Mouse (Mus musculus) hindbrain, embryonic 10.5 days (tissue): ENCODE measurements around the gene Rnf20. TPM values are rescaled to one million over a fixed set of nuclear protein-coding genes. Genes with fewer than 3 reads are reported as not detected.
"Not testable (repeated sequence)": the region's sequence is repeated elsewhere in the genome, so short reads cannot be mapped to it uniquely, and the experiment has no call there.

Source experiments
- DNase-seq: peaks from one replicate; pipeline ENCODE4 v3.0.0-alpha.2; 2017; ENCODE audit warnings: low spot score
- H3K27ac ChIP-seq: fragments of 300-500 bp; sonication (generic); 2 replicates; pipeline ENCODE4 v1.5.1; 2016; ENCODE audit warnings: mild to moderate bottlenecking, moderate library complexity
- H3K27me3 ChIP-seq: fragments of 300-500 bp; sonication (generic); 2 replicates; pipeline ENCODE4 v1.6.1; 2016; ENCODE audit warnings: mild to moderate bottlenecking; ENCODE audit not compliant: poor library complexity, insufficient read depth, severe bottlenecking
- H3K36me3 ChIP-seq: fragments of 300-500 bp; sonication (generic); 2 replicates; pipeline ENCODE4 v1.6.1; 2016; ENCODE audit warnings: mild to moderate bottlenecking, moderate library complexity
- H3K4me1 ChIP-seq: fragments of 300-500 bp; sonication (generic); replicated peaks from 2 replicates; pipeline ENCODE4 v1.6.1; 2016; ENCODE audit warnings: mild to moderate bottlenecking
- H3K4me3 ChIP-seq: fragments of 300-500 bp; sonication (generic); 2 replicates; pipeline ENCODE4 v1.5.1; 2016; ENCODE audit warnings: mild to moderate bottlenecking, moderate library complexity
- H3K9me3 ChIP-seq: fragments of 300-500 bp; sonication (generic); 2 replicates; pipeline ENCODE4 v1.6.1; 2016; ENCODE audit warnings: mild to moderate bottlenecking, moderate library complexity
- WGBS: fragments of 180-500 bp; shearing (Covaris S2); methylation state at CpG from one replicate; pipeline ENCODE4 v1.1.7; 2016; 5-methylcytosine and 5-hydroxymethylcytosine counted together
- polyA plus RNA-seq: library from polyadenylated mRNA; unstranded; fragments of >200 nt; fragmentation: Nextera tagmentation; extraction: Ambion mirVana; gene quantifications from 2 replicates; pipeline ENCODE4 v1.2.1, GENCODE M21; 2016

Rnf20 gene
- polyA plus RNA-seq, 1 experiment from 2014 or later, result 41.1 TPM

DNA sequence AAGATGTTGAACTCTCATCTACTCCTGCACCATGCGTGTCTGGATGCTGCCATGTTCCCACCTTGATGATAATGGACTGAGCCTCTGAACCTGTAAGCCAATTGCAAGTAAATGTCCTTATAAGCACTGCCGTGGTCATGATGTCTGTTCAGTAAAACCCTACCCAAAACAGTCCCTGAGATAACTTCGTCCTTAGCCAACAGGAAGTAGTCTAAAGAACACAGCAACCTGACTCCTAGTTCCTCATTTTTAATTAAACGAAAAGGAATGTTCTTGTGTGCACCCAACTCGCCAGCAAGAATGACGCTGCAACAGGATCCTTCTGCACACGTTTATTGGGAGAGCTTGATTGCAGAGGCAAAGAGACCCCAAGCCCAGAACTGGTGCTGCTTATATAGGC is 11.9 kb upstream of the Rnf20 start:
- not testable (repeated sequence) for H3K27me3 ChIP-seq, H3K36me3 ChIP-seq, H3K4me3 ChIP-seq, H3K9me3 ChIP-seq, H3K27ac ChIP-seq, H3K4me1 ChIP-seq, DNase-seq
- WGBS, result 93% methylated on average over 7 of the region's 7 CpGs

DNA sequence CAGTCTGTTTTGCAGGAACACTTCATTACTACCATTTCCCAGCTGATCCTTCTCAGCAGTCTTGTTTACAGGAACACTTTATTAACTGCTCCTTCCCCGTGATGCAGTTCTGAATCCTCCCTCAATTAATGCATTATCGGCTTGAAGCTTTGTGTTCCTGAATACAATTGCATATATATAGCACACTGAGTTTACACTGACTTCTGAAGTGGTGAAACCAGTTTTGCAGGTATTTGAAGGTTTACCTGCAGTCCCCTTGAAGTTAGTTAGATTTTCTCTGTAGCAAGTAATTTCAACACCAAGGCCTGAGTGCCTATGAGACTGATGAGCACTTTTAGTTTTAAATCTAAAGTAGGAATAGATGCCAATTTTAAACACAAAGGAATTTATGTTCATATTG is 9.5 kb upstream of the Rnf20 start:
- no peak overlapping the region for H3K4me3 ChIP-seq
- no peak overlapping the region for H3K27ac ChIP-seq
- H3K9me3 ChIP-seq, result no peaks in the 10 kb centered on the region
- 78% methylated on average over 2 of the region's 2 CpGs for WGBS
- no peaks in the 10 kb centered on the region for H3K36me3 ChIP-seq
- H3K27me3 ChIP-seq, result no peaks in the 10 kb centered on the region
- no peak for DNase-seq
- H3K4me1 ChIP-seq, result no peaks in the 10 kb centered on the region; the same call in 1 of the 2 replicates

DNA sequence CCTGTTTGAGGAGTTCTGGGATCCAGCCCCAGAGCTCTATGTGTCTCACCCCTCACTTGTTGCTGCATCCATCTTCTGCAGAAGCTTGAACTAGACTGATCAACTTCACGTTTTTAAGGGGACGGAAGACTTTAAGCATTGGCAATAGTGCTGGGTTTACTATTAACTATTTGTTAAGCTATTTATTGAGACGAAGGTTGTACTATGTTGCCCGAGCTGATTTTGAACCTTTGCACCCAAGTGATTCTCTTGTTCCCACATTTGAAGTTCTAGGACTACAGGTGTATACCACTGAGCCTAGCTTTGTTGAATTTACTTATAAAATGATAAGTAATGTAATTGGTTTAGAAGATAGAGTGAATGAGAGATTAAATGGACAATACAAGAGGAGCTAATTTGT is 7.9 kb upstream of the Rnf20 start:
- Histone ChIP-seq H3K36me3 (no peaks in the 10 kb centered on the region), H3K9me3 (no peaks in the 10 kb centered on the region), H3K4me1 (no peaks in the 10 kb centered on the region; the same call in 1 of the 2 replicates), H3K27ac (no peak overlapping the region), H3K27me3 (no peaks in the 10 kb centered on the region), H3K4me3 (no peak overlapping the region)
- DNase-seq, result no peak
- WGBS, result 91% methylated on average over 4 of the region's 4 CpGs

DNA sequence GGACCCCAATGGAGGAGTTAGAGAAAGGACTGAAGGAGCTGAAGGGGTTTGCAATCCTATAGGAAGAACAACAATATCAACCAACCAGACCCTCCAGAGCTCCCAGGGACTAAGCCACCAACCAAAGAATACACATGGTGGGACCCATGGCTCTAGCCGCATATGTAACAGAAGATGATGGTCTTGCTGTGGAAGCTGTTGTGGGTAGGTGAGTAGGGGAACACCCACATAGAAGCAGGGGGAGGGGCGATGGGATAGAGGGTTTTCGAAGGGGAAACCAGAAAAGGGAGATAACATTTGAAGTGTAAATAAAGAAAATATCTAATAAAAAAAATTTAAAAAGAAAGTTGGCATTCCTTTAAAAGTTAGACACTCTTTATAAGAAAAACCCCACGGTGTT is 6.8 kb upstream of the Rnf20 start:
- H3K27ac ChIP-seq, DNase-seq, H3K9me3 ChIP-seq, H3K27me3 ChIP-seq, H3K4me1 ChIP-seq, H3K36me3 ChIP-seq, H3K4me3 ChIP-seq: not testable (repeated sequence)
- 89% methylated on average over 4 of the region's 4 CpGs for WGBS

DNA sequence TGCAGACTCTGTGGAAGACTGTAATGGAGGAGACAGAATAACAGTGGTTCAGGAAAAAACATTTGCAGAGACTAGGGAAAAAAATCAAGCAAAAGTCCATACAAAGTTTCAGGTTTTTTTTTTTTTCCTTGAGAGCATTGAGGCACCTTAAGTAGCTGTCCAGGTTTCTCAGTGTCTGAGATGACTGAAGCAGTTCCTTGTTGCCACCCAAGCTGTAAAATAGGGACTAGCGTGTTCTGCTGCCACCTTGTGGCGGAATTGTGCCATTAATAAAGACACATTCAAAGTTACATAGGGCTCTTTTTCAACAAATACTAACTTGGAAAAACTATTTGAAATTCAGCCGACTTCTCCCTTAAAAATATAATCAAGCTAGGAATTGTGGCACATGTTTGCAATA is 4.8 kb upstream of the Rnf20 start:
- 10% methylated on average over 3 of the region's 3 CpGs for WGBS
- peak; percentile 59 for DNase-seq
- no peak overlapping the region for H3K4me3 ChIP-seq
- no peak overlapping the region for H3K27ac ChIP-seq
- H3K36me3 ChIP-seq, result no peaks in the 10 kb centered on the region
- H3K9me3 ChIP-seq, result no peaks in the 10 kb centered on the region
- no peaks in the 10 kb centered on the region for H3K27me3 ChIP-seq
- no peaks in the 10 kb centered on the region; the same call in 1 of the 2 replicates for H3K4me1 ChIP-seq

DNA sequence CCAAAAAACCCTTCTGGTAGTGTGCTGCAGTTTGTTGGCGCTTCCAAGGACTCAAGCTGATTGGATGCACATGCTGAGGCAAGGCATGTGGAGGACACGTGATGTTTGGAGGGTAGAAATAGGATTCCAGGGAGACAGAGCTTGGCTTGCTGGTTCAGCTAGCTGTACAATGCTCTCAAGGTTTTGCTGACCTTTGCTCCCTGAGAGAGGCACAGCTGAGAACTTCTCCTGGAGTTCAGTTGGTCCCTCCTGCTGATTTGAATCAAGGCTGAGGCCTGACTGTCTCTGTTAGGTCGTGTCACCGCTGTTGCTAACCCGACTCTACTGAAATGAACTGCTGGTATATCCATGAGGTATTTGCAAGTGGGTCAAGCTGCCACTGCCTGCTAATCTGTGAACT is 2.9 kb upstream of the Rnf20 start:
- Histone ChIP-seq H3K4me1 (peaks cover 13% of the 10 kb centered on the region), H3K4me3 (no peak overlapping the region), H3K27me3 (no peaks in the 10 kb centered on the region), H3K27ac (no peak overlapping the region), H3K36me3 (peaks cover 5% of the 10 kb centered on the region), H3K9me3 (no peaks in the 10 kb centered on the region)
- DNase-seq, result no peak
- 72% methylated on average over 5 of the region's 5 CpGs for WGBS

DNA sequence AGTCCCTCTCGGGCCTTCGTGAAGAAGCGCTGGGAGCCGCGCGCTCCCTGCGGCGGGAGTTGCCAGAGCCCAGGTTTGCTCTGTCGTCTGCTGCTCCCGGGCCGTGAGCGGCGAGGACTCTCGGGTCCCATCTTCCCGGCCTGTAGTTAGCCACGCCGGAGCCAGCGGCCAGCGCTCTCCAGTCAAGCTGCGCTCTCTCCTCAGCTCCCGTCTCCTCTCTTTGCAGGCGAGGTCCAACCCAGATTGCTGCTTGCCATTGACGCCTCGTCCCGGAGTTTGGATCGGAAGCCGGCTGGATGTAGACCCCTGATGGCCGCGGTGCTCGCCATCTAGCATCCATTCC is 304 bp downstream of the Rnf20 start:
- under 1% methylated on average over 30 of the region's 30 CpGs for WGBS
- Histone ChIP-seq H3K9me3 (no peaks in the 10 kb centered on the region), H3K36me3 (peaks cover 36% of the 10 kb centered on the region), H3K4me3 (peak overlapping the region; percentile 76), H3K27me3 (no peaks in the 10 kb centered on the region), H3K4me1 (peaks cover 13% of the 10 kb centered on the region), H3K27ac (peak overlapping the region; percentile 90)
- no peak for DNase-seq

DNA sequence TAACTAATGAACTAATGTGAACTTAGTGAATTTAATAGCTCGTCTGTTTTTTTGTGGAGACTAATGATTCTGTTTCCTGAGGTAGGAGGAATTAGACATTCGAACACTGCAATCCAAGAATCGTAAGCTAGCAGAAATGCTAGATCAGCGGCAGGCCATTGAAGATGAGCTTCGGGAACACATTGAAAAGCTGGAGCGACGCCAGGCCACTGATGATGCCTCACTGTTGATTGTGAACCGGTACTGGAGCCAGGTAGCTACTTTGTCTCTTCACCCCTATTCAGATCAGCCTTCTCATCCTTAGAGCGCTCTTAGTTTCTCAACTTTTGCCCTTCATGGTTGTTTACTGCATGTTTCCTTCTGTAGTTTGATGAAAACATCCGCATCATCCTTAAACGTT is 6.0 kb downstream of the Rnf20 start:
- Histone ChIP-seq H3K27me3 (no peaks in the 10 kb centered on the region), H3K27ac (no peak overlapping the region), H3K9me3 (no peaks in the 10 kb centered on the region), H3K4me1 (peaks cover 10% of the 10 kb centered on the region), H3K4me3 (no peak overlapping the region), H3K36me3 (peaks cover 92% of the 10 kb centered on the region)
- DNase-seq, result no peak
- 94% methylated on average over 11 of the region's 11 CpGs for WGBS

DNA sequence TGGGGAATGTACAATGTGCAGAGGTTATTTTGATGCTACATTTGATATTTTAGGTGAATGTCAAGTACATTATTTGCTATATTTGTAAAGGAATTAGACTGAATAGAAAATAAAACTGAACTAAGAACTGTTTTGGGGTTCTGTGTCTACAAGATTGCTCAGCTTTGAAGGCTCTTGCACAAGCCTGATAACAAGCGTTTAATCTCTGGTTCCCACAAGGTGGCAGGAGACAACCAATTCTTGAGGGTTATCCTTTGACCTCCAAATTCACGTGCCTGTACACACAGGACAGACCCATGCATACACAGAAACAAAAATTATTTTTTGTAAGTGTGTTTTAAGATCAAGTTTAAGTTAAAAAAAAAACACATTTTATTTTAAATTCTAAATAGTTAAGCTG is 8.1 kb downstream of the Rnf20 start:
- Histone ChIP-seq H3K9me3 (no peaks in the 10 kb centered on the region), H3K4me1 (no peaks in the 10 kb centered on the region), H3K36me3 (peaks cover 99% of the 10 kb centered on the region), H3K27ac (no peak overlapping the region), H3K27me3 (no peaks in the 10 kb centered on the region), H3K4me3 (no peak overlapping the region)
- no peak for DNase-seq
- WGBS, result 84% methylated on average over 2 of the region's 2 CpGs

DNA sequence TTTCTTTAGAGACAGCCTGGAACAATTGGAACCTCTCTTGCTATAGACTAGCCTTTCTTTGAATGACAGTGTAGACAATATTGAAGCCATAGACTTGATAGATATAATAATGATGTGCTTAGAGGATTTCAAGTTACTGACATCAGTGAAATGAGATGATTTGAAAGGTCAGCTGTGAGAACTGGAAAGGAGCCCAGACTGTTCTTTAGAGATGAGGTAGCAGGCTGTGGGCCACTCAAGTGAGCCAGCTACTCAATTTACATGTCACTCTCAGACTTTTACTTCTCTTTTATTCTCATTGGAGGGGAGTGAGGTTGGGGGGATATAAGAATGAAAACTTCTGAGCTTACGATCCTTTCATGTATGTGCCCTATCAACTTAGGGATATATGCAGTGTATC is 27.6 kb downstream of the Rnf20 start:
- DNase-seq, result no peak
- peaks cover 71% of the 10 kb centered on the region for H3K36me3 ChIP-seq

DNA sequence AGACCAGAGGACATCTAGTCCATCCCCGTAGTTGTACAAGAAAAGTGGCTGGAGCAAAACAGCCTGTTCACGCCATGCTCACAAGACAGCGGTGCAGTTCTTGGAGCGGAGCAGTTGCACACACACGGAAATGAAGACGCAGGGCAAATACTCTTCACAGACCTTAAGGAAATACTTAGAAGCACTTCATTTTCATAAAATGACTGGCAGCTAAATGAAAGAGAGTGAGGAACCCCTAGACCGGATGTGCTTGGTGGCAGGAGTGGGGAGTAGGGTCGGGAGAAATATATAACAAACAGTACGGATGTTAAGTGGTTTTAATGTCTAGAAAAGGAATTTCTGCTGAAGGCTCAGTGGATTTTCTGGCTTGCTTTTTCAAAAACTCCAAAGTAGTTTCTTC is 29.9 kb downstream of the Rnf20 start:
- Histone ChIP-seq H3K27me3 (no peaks in the 10 kb centered on the region), H3K27ac (no peak overlapping the region), H3K4me3 (no peak overlapping the region), H3K36me3 (peaks cover 55% of the 10 kb centered on the region), H3K4me1 (no peaks in the 10 kb centered on the region), H3K9me3 (no peaks in the 10 kb centered on the region)
- WGBS, result 98% methylated on average over 9 of the region's 9 CpGs
- DNase-seq, result no peak

More for the DNA sequence above, 27.6 kb downstream of the Rnf20 start:
- Histone ChIP-seq H3K27ac (no peak overlapping the region), H3K4me3 (no peak overlapping the region), H3K9me3 (no peaks in the 10 kb centered on the region), H3K4me1 (no peaks in the 10 kb centered on the region), H3K27me3 (no peaks in the 10 kb centered on the region)
- 97% methylated on average over 1 of the region's 1 CpGs for WGBS

DNA sequence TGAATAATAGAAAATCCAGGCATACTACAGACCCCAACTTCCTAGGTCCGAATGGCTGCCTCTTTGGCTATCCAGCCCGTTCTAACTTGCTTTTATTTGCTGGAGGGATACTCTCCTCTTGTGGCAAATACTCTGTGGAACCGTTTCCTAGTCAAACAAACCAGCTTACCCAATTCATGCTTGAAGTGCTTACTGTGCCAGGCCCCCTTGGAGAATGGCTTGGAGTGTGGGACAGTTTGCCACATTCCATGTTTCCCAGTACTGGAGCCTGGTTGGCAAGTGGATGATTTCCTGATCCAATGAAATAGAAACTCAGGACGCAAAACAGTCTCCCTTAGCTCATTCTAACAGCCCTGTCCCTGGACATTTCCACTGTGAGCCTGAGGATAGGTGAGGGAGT is 30.4 kb downstream of the Rnf20 start:
- peaks cover 50% of the 10 kb centered on the region for H3K36me3 ChIP-seq
- no peak for DNase-seq
- no peaks in the 10 kb centered on the region for H3K9me3 ChIP-seq
- WGBS, result 91% methylated on average over 4 of the region's 4 CpGs
- H3K27ac ChIP-seq, result no peak overlapping the region
- no peaks in the 10 kb centered on the region for H3K27me3 ChIP-seq
- H3K4me3 ChIP-seq, result no peak overlapping the region
- no peaks in the 10 kb centered on the region for H3K4me1 ChIP-seq

DNA sequence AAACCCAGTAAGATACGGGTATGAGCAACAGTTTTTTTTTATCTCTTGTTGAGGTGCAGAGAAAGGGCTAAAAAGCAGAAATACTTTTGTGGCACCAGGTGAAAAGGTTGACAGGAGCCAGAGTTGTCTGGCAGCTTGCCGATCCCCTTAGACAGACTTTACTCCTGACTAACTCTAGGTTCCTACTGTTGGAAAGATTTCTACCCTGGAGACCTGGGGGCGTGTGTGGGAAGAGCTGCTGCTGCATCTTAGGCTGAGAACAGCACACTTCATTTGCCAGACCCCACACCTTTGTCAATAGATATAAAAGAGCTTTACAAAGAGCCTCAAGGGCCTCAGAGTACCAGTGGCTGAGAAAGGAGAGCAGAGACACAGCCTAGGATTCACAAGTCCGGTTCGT is 33.0 kb downstream of the Rnf20 start:
- Histone ChIP-seq H3K4me3 (no peak overlapping the region), H3K27ac (no peak overlapping the region), H3K27me3 (no peaks in the 10 kb centered on the region), H3K36me3 (peaks cover 28% of the 10 kb centered on the region), H3K9me3 (no peaks in the 10 kb centered on the region), H3K4me1 (no peaks in the 10 kb centered on the region)
- no peak for DNase-seq
- WGBS, result 88% methylated on average over 5 of the region's 5 CpGs

DNA sequence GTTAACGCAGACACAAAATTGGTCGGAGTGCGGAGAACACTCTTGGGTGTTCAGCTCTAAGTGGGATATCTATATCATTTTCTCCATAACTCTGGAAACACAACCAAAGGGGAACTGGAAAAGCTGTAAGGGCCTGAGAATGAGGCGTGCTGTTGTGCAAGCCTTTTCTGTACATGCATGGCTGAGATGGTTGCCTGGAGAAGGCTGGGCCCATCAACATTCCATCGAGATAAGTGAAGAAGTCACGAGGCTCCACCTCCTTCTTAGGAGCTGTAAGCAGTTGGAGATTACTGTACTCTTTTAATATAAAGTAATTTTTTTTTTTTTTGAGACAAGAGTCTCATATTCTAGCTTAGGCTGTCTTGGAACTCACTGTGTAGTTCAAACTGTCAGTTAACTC is 44.3 kb downstream of the Rnf20 start:
- H3K4me3 ChIP-seq, result no peak overlapping the region
- H3K27me3 ChIP-seq, result no peaks in the 10 kb centered on the region
- no peaks in the 10 kb centered on the region for H3K9me3 ChIP-seq
- H3K36me3 ChIP-seq, result no peaks in the 10 kb centered on the region
- no peak overlapping the region for H3K27ac ChIP-seq
- 89% methylated on average over 6 of the region's 6 CpGs for WGBS
- no peak for DNase-seq
- no peaks in the 10 kb centered on the region for H3K4me1 ChIP-seq
